Mouse (Mus musculus): ENCODE data around the gene Rhobtb1. TPM values are rescaled to one million over a fixed set of nuclear protein-coding genes. Genes with fewer than 3 reads are reported as not detected.

Gene Rhobtb1
- polyA plus RNA-seq, 1 experiment from 2014 or later, result 20.2 TPM

DNA sequence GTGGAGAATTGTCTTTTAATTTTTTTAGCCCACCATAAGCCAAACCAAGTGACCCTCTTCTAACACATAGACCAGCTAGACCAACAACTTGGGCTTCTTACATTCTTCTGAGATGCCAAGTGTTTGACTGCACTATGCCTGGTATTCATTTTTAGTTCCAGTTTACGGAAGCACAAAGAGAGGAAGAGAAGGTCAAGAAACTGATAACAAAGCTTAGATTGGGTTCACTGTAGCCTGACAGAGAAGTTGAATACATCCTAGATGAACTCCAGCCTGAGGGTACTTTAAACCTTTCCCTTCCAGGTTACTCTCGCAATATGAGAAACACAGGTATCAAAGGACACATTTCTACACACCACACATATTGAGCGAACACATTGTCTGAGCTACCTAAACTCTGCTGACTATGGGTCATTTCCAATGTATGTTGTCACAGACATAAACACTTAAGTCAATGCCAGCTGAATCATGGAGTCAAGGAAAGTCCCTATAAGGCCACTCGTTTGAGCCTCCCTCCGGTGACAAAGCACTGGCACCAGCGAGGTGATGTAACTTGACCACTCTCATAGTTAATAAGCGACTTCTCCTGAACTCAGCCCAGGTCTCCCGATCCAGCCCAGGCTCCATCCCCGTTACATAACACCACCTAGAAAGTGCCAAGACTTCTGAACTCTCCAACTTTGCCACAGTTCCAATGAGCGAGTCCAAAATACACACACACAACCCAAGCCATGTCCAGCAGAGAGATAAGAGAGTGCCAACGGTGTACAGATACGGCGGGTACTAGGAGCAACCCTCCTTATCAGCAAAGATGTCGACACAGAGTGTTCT lies 67.4 kb downstream of the Rhobtb1 start:
- WGBS, result 90% methylated on average over 14 of the region's 14 CpGs
- Histone ChIP-seq H3K27me3 (ENCODE audit: low read depth, poor library complexity, severe bottlenecking) (no peaks in the 10 kb centered on the region), H3K36me3 (peaks cover 40% of the 10 kb centered on the region), H3K4me1 (peaks cover 7% of the 10 kb centered on the region), H3K4me3 (no peak overlapping the region), H3K27ac (no peak overlapping the region), H3K9me3 (replicated peaks) (no peaks in the 10 kb centered on the region)
- no peak for DNase-seq (ENCODE audit: low spot score)

DNA sequence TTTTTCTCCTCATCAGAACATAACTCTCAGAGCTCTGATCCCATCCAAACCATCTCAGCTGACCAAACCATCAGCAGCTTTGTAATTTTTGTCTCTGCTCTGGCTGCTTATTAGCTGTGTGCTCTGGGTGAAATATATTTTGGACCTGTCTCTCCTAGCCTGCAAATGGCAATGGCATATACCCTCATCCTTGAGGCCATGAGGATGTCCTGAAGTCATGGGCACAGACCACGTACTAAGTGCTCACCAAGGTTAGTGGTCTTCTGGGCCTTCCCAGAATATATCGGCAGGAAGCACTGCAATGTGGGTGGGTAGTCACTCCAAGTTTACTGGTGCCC lies 68.0 kb downstream of the Rhobtb1 start:
- Histone ChIP-seq H3K36me3 (peaks cover 40% of the 10 kb centered on the region), H3K27ac (no peak overlapping the region), H3K9me3 (replicated peaks) (no peaks in the 10 kb centered on the region), H3K4me1 (peaks cover under 1% of the 10 kb centered on the region), H3K4me3 (no peak overlapping the region), H3K27me3 (ENCODE audit: low read depth, poor library complexity, severe bottlenecking) (no peaks in the 10 kb centered on the region)
- 87% methylated on average over 2 of the region's 2 CpGs for WGBS
- no peak for DNase-seq (ENCODE audit: low spot score)

DNA sequence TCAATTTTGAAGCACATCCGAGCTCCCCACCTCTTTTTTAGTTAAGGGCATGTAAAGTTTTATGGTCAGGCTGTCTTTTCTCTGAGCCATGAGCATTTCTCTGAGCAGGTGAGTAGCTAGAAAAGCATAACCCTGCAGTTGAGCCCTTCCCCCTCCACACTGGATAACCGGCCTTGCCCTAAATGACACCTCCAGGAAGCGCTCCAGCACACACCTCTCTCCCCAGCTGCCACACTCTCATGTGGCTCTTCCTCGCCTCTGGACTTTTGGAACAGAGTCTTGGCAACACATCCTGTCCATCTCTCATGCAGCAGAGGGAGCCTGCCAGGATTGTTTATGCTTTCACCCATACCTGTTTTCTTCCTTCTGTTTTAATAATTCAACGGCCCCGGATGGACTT lies 69.1 kb downstream of the Rhobtb1 start:
- no peak overlapping the region for H3K27ac ChIP-seq
- no peaks in the 10 kb centered on the region for H3K27me3 ChIP-seq (ENCODE audit: low read depth, poor library complexity, severe bottlenecking)
- no peaks in the 10 kb centered on the region for H3K9me3 ChIP-seq (replicated peaks)
- 77% methylated on average over 6 of the region's 6 CpGs for WGBS
- no peaks in the 10 kb centered on the region for H3K4me1 ChIP-seq
- no peak for DNase-seq (ENCODE audit: low spot score)
- no peak overlapping the region for H3K4me3 ChIP-seq
- H3K36me3 ChIP-seq, result peaks cover 45% of the 10 kb centered on the region

DNA sequence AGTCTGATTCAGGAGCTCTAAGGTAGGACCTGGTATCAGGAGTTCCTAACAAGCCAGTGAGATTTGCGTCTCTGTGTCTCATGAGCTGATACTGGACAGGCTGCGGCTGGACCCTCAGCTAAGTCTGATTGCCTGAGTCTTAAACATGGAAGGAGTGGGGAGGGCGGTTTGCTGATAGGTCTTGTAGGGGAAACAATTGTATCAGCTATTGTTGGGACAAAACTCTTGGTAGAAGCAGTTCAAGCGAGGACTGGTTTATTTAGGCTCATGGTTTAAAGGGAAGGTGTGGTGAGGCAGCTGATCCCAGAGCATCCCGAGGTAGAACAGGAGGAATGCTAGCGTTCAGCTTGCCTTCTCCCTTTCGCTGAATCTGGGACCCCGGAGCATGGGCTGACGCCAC lies 69.9 kb downstream of the Rhobtb1 start:
- Histone ChIP-seq H3K27ac (no peak overlapping the region), H3K4me3 (no peak overlapping the region), H3K36me3 (peaks cover 43% of the 10 kb centered on the region), H3K4me1 (no peaks in the 10 kb centered on the region), H3K27me3 (ENCODE audit: low read depth, poor library complexity, severe bottlenecking) (no peaks in the 10 kb centered on the region), H3K9me3 (replicated peaks) (no peaks in the 10 kb centered on the region)
- 96% methylated on average over 9 of the region's 9 CpGs for WGBS
- no peak for DNase-seq (ENCODE audit: low spot score)

DNA sequence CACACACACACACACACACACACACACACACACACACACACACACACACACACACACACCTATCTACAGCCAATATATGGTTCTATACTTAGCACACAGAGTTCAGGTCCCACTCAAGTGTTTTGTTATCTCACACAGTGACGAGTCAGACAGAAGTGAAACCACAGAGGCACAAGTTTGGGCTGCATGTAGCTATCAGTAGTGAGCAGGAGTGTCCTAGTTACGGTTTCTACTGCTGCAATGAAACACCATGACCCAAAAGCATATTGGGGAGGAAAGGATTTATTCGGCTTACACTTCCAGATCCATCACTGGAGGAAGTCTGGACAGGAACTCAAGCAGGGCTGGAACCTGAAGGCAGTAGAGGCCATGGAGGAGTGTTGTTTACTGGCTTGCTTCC lies 70.7 kb downstream of the Rhobtb1 start:
- Histone ChIP-seq H3K27ac (no peak overlapping the region), H3K36me3 (peaks cover 35% of the 10 kb centered on the region), H3K4me3 (no peak overlapping the region), H3K9me3 (replicated peaks) (no peaks in the 10 kb centered on the region), H3K4me1 (no peaks in the 10 kb centered on the region), H3K27me3 (ENCODE audit: low read depth, poor library complexity, severe bottlenecking) (no peaks in the 10 kb centered on the region)
- no peak for DNase-seq (ENCODE audit: low spot score)
- WGBS, result 90% methylated on average over 3 of the region's 3 CpGs

DNA sequence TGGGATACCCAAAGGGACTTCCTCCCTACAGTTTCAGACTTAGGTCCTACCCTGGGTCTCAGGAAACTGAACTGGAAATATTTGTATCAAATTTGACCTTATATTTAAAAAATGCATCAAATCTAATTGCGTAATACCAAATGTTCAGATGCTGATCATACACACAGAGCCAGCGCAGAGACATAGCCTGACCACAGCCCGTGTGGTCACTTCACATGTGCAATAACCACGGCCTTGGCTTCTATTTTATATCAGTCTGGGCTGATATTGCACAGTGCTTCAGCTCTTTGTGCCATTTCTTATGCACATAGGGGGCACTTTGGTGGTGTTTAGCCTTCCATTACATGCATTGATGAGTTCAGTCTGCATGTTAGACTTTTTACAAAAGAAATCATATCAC lies 72.0 kb downstream of the Rhobtb1 start:
- DNase-seq (ENCODE audit: low spot score), result no peak
- no peak overlapping the region for H3K4me3 ChIP-seq
- peaks cover 24% of the 10 kb centered on the region for H3K36me3 ChIP-seq
- no peaks in the 10 kb centered on the region for H3K9me3 ChIP-seq (replicated peaks)
- H3K4me1 ChIP-seq, result no peaks in the 10 kb centered on the region
- no peak overlapping the region for H3K27ac ChIP-seq
- H3K27me3 ChIP-seq (ENCODE audit: low read depth, poor library complexity, severe bottlenecking), result no peaks in the 10 kb centered on the region
- 96% methylated on average over 4 of the region's 4 CpGs for WGBS

DNA sequence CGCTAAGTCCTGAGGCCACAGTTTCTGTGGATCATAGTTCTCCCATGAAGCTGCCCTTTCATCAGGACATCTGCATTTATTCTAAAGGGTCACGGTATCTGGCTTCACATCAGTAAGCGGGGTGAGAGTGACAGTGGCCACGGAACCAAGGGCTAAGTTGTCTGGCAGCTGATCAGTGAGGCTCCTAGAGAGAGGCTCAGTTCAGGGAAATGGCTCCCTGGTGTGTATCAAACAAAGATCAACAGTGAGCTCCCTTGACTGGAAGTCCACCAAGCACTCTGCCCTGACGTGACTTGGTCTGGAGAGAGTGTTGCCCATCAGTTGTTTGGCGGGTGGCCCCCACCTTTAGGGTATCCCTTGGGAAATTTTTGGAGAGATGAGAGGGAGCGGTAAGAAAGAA lies 73.0 kb downstream of the Rhobtb1 start:
- Histone ChIP-seq H3K27me3 (ENCODE audit: low read depth, poor library complexity, severe bottlenecking) (no peaks in the 10 kb centered on the region), H3K4me1 (no peaks in the 10 kb centered on the region), H3K9me3 (replicated peaks) (no peaks in the 10 kb centered on the region), H3K27ac (no peak overlapping the region), H3K36me3 (peaks cover 13% of the 10 kb centered on the region), H3K4me3 (no peak overlapping the region)
- no peak for DNase-seq (ENCODE audit: low spot score)
- WGBS, result 77% methylated on average over 7 of the region's 7 CpGs

DNA sequence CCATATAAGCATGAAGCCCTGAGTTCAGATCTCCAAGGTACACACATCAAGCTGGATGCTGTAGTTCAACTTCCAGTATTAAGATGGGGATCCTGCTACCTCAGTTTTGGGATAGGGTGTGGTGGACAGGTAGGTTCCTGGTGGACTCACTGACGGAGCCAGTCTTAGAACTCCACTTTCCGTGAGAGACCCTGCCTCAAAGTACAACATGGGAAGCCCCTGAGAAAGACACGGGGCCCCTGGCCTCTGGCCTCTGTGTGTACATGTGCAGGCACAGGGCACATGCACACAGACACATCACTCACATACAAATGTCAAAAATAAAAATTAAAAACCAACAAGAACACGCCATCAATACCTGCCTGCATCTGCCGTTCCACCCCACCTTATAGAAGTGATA lies 74.2 kb downstream of the Rhobtb1 start:
- no peak for DNase-seq (ENCODE audit: low spot score)
- Histone ChIP-seq H3K4me1 (no peaks in the 10 kb centered on the region), H3K27me3 (ENCODE audit: low read depth, poor library complexity, severe bottlenecking) (no peaks in the 10 kb centered on the region), H3K9me3 (replicated peaks) (no peaks in the 10 kb centered on the region), H3K36me3 (peaks cover 12% of the 10 kb centered on the region), H3K4me3 (no peak overlapping the region), H3K27ac (no peak overlapping the region)
- 95% methylated on average over 5 of the region's 5 CpGs for WGBS

DNA sequence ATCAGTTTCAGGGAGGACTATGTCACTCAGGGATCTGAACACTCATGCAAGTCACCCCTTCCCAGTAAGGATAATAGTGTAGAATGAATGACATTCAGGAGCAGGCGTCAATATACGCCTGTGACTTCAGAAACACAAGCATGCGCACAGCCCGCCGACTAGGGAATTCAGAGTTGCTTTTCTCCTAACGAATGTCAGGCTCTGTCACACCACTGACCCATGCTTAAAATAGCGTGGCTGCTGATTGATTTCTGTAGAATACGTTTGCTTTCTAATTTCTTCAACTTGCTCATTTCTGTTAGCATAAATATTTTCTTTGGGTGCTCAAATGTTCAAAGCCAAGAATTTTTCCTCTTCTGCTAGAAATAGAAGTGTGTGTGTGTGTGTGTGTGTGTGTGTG lies 74.7 kb downstream of the Rhobtb1 start:
- H3K27me3 ChIP-seq (ENCODE audit: low read depth, poor library complexity, severe bottlenecking), result no peaks in the 10 kb centered on the region
- DNase-seq (ENCODE audit: low spot score), result no peak
- H3K27ac ChIP-seq, result no peak overlapping the region
- no peaks in the 10 kb centered on the region for H3K4me1 ChIP-seq
- H3K4me3 ChIP-seq, result no peak overlapping the region
- 86% methylated on average over 8 of the region's 8 CpGs for WGBS
- peaks cover 11% of the 10 kb centered on the region for H3K36me3 ChIP-seq
- H3K9me3 ChIP-seq (replicated peaks), result no peaks in the 10 kb centered on the region

DNA sequence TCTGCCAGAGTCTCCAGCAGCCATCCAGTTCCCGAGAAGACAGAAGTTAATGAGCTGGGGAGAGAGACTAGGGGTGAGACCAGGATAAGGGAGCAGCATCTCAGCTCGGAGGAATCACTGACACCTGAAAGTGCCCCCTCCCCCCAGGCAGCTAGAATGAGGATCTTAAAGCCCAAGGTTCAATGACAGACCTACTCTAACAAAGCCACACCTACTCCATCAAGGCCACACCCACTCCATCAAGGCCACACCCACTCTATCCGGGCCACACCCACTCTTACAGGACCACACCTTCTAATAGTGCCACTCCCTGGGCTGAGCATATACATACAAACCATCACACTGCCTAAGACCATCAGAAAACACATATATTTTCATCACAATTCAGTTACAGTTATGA lies 86.0 kb downstream of the Rhobtb1 start:
- no peaks in the 10 kb centered on the region for H3K4me1 ChIP-seq
- no peaks in the 10 kb centered on the region for H3K9me3 ChIP-seq (replicated peaks)
- 90% methylated on average over 3 of the region's 3 CpGs for WGBS
- DNase-seq (ENCODE audit: low spot score), result no peak
- H3K27me3 ChIP-seq (ENCODE audit: low read depth, poor library complexity, severe bottlenecking), result no peaks in the 10 kb centered on the region
- H3K27ac ChIP-seq, result no peak overlapping the region
- H3K4me3 ChIP-seq, result no peak overlapping the region
- no peaks in the 10 kb centered on the region for H3K36me3 ChIP-seq

DNA sequence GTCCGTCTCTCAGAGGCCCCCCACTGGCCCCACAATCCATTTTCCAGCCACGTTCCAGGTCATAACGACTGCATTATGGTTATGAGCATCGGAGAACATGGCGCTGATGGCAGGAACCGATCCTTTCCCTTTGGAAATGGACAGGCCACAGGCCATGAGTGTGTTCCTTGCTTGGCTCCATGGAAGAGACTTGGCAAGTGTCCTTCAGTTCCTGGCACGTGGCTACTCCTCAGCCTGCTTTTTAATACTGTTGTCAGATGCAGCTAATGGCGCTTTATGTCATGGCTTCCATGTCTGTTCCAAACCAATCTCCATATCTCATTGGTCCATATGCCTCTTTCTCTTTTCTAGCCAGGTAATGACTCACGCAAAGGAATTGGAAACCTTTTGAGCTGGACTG lies 86.5 kb downstream of the Rhobtb1 start:
- Histone ChIP-seq H3K27ac (no peak overlapping the region), H3K4me3 (no peak overlapping the region), H3K27me3 (ENCODE audit: low read depth, poor library complexity, severe bottlenecking) (no peaks in the 10 kb centered on the region), H3K36me3 (no peaks in the 10 kb centered on the region), H3K4me1 (no peaks in the 10 kb centered on the region), H3K9me3 (replicated peaks) (no peaks in the 10 kb centered on the region)
- DNase-seq (ENCODE audit: low spot score), result no peak
- WGBS, result 96% methylated on average over 9 of the region's 9 CpGs

DNA sequence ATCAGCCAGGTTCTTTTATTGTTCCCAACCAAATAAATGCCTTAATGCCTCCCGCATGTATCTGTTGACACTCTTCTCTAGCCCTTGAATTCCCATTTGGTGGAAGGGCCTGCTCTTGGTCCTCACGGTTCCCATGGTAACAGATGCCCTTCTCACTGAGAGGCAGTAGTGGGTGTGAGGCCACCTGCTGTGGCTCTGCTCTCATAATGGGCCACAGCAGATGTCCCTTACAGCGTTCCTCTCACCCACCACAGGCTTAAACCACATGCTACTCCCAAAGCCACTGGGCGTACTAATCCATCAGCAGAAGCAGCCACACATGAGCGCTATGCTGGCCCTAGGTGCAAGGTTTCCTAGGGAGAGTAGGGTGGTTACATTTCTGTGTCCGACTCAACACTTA lies 87.1 kb downstream of the Rhobtb1 start:
- no peaks in the 10 kb centered on the region for H3K4me1 ChIP-seq
- no peak for DNase-seq (ENCODE audit: low spot score)
- 47% methylated on average over 6 of the region's 6 CpGs for WGBS
- H3K4me3 ChIP-seq, result no peak overlapping the region
- H3K36me3 ChIP-seq, result no peaks in the 10 kb centered on the region
- no peak overlapping the region for H3K27ac ChIP-seq
- H3K27me3 ChIP-seq (ENCODE audit: low read depth, poor library complexity, severe bottlenecking), result no peaks in the 10 kb centered on the region
- H3K9me3 ChIP-seq (replicated peaks), result no peaks in the 10 kb centered on the region

DNA sequence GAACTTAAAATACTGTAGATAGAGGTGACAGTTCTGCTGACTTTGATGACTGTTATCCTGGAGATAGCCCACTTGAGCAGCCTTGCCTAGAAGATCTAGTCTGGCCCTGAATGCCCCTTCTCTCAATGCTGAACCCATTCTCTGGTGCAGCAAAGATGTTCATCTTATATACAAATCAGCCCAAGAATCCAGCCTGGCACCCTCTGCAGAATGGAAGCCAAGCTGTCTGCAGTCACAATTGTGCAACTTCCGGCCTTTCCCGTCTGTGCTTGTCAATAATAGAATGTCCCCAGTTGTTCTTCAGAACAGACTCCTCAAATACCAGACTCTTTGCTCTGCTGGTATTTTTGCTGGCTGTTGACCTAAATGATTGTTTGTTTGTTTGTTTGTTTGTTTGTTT lies 89.3 kb downstream of the Rhobtb1 start:
- 93% methylated on average over 2 of the region's 2 CpGs for WGBS
- Histone ChIP-seq H3K4me3 (no peak overlapping the region), H3K27ac (no peak overlapping the region), H3K4me1 (no peaks in the 10 kb centered on the region), H3K36me3 (no peaks in the 10 kb centered on the region), H3K27me3 (ENCODE audit: low read depth, poor library complexity, severe bottlenecking) (no peaks in the 10 kb centered on the region), H3K9me3 (replicated peaks) (no peaks in the 10 kb centered on the region)
- DNase-seq (ENCODE audit: low spot score), result no peak

DNA sequence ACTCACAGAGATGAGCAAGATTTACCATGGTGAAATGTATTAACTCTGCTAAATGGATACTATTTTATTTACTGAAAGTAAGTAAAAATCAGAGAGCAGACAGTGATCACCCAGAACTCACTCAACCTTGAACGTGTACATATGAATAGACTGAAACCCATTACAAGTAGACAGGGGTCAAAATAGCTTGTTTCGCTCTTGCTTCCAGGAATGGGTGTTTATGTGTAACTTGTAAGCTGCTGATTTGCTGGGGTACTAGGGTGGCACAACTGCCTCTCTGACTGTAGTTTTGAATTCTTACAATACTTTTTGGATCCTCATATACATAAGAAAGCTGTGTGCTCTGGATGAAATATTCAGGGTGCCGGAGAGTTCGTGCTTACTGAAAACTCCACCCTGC lies 93.9 kb downstream of the Rhobtb1 start:
- Histone ChIP-seq H3K27me3 (ENCODE audit: low read depth, poor library complexity, severe bottlenecking) (no peaks in the 10 kb centered on the region), H3K36me3 (peaks cover 14% of the 10 kb centered on the region), H3K27ac (no peak overlapping the region), H3K9me3 (replicated peaks) (no peaks in the 10 kb centered on the region), H3K4me3 (no peak overlapping the region), H3K4me1 (no peaks in the 10 kb centered on the region)
- no peak for DNase-seq (ENCODE audit: low spot score)
- 94% methylated on average over 4 of the region's 4 CpGs for WGBS

Data from limb, embryonic 10.5 days (tissue).